Mouse (Mus musculus) ovary, postnatal 10 days (tissue): ENCODE data around the gene Hvcn1.

Source experiments
- DNase-seq: peaks from one replicate; pipeline ENCODE4 v3.0.0; 2022; ENCODE audit warnings: low spot score

Gene Hvcn1

GRCm38 (mm10) chr5:122235196-122235836, 28.7 kb downstream of the Hvcn1 start:
- DNase-seq: no peak

- DNase-seq: no peak
Measured at GRCm38 (mm10) chr5:122237200-122237599, 30.6 kb downstream of the Hvcn1 start.

GRCm38 (mm10) chr5:122239618-122240017, 33.0 kb downstream of the Hvcn1 start:
- DNase-seq: no peak

GRCm38 (mm10) chr5:122240521-122240920, 33.9 kb downstream of the Hvcn1 start:
- no peak for DNase-seq

- DNase-seq: no peak
Measured at GRCm38 (mm10) chr5:122240989-122241388, 34.4 kb downstream of the Hvcn1 start.

GRCm38 (mm10) chr5:122242521-122243123, 36.0 kb downstream of the Hvcn1 start:
- no peak for DNase-seq

- no peak for DNase-seq
Measured at GRCm38 (mm10) chr5:122243781-122244523, 37.3 kb downstream of the Hvcn1 start.

- no peak for DNase-seq
Measured at GRCm38 (mm10) chr5:122245186-122245585, 38.6 kb downstream of the Hvcn1 start.

- DNase-seq: no peak
Measured at GRCm38 (mm10) chr5:122246547-122247167, 40.1 kb downstream of the Hvcn1 start.

- DNase-seq: no peak
Measured at GRCm38 (mm10) chr5:122247529-122247928, 40.9 kb downstream of the Hvcn1 start.

GRCm38 (mm10) chr5:122247934-122248333, 41.3 kb downstream of the Hvcn1 start:
- DNase-seq: no peak

- no peak for DNase-seq
Measured at GRCm38 (mm10) chr5:122249281-122249680, 42.7 kb downstream of the Hvcn1 start.

GRCm38 (mm10) chr5:122251895-122252606, 45.4 kb downstream of the Hvcn1 start:
- no peak for DNase-seq

- DNase-seq: no peak
Measured at GRCm38 (mm10) chr5:122258027-122258741, 51.6 kb downstream of the Hvcn1 start.

- DNase-seq: no peak
Measured at GRCm38 (mm10) chr5:122262104-122262503, 55.5 kb downstream of the Hvcn1 start.

GRCm38 (mm10) chr5:122263933-122264905, 57.6 kb downstream of the Hvcn1 start, which contains the start of gene Tctn1:
Gene Tctn1, minus strand, starts transcription at chr5:122264460.
- peak; percentile 69 for DNase-seq

- DNase-seq: no peak
Measured at GRCm38 (mm10) chr5:122265187-122265586, 58.6 kb downstream of the Hvcn1 start.

- no peak for DNase-seq
Measured at GRCm38 (mm10) chr5:122265942-122266341, 59.3 kb downstream of the Hvcn1 start.

GRCm38 (mm10) chr5:122267136-122267535, 60.5 kb downstream of the Hvcn1 start:
- DNase-seq: no peak

- DNase-seq: peak; percentile 48
Measured at GRCm38 (mm10) chr5:122267899-122268298, 61.3 kb downstream of the Hvcn1 start.
